Mouse (Mus musculus) heart, postnatal 0 days (tissue): ENCODE measurements around the gene Syngap1.

Source experiments
- CTCF ChIP-seq: IDR thresholded peaks from 2 replicates; pipeline ENCODE4 v1.5.1; 2016; ENCODE audit warnings: antibody characterized with exemption, control low read depth, low read depth
- EP300 ChIP-seq: IDR thresholded peaks from 2 replicates; pipeline ENCODE4 v1.6.1; 2016; ENCODE audit warnings: antibody characterized with exemption, low read depth

DNA sequence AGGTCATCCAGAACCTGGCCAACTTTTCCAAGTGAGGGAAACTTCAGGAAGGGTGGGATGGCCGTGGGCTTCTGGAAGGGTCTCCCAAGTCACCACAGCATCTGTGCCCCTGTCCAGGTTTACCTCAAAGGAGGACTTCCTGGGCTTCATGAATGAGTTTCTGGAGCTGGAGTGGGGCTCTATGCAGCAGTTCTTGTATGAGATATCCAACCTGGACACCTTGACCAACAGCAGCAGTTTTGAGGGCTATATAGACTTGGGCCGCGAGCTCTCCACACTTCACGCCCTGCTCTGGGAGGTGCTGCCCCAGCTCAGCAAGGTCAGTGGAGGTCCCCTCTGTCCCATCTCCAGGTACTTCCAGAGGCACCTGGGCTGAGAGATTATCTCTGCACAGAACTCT is 18.8 kb downstream of the Syngap1 start:
- TF ChIP-seq CTCF = no peak
- TF ChIP-seq EP300 = no peak
